Mouse (Mus musculus): ENCODE results near the gene Golga2.
A peak's percentile ranks its signal among the peaks of the same experiment; 100 is the strongest.

Golga2 gene

DNA sequence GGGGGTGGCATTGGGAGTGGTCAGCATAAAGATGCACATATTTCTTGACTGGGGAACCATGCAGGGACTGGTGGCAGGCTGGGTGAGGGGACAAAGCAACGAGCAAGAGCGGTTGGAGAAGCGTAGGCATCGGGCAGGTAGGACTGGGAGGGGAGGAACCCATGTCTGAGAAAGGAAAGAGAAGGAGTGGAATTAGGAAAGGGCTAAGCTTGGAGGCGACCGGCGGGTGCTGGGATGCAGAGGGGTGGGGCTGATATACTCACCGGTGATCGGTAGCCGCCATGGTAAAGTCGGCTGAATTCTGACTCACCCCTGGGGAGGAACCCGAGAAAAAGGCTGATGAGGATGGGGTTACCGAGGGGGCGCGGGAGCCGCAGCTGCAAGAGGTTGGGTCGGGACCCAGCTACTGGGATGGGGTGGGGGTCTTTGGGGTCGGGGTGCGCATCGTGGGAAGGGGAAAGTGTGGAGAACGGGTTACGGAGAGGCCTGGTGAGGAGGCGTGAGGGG lies at the start of gene Golga2:
Golga2 (plus strand) TSS at position 51 of the 507 bp plus-strand sequence.
- DNase-seq: no peak

DNA sequence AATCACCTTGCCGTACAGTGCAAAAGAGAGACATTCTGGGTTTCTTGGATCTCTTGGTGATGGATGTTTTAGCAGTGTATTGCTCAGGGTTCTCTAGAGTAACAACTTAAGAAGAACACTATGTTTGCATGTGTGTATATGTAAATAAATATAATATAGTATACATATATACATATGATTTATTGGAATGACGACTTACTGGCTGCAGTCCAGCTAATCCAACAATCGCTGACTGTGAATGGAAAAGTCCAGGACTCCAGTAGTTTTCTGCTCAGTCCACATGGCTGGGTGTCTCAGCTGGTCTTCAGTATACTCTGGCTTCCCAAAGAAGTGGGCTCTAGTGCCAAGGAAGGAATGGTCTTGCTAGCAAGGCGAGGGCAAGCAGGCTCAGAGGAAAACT lies 49.6 kb upstream of the Golga2 start:
- DNase-seq: no peak

DNA sequence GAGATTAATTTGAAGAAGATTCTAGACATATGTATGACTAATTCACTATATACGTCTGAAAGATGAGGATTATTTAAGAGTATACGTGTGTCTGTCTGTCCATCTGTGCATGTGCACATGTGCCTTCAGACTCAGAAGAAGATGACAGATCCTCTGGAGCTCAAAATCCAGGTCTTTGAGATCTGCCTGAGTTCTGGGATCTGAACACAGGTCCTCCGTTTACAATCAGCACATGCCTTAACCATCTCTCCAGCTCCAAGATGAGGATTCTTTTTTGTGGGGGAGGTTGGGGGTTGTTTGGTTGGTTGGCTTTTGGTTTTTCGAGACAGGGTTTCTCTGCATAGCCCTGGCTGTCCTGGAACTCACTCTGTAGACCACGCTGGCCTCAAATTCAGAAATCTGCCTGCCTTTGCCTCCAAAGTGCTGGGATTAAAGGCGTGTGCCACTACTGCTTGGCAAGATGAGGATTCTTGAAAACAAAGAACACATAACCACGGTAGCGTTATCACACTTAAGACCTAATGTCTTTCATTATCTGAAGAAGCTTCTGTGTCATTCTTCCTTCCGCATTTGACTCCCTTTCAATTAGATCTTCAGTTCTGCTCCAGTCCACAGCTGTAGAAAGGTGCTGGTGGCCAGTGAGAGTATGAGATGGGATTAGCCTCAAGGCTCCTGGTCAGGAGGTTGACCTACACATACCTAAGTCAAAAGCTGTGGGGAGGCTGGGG lies 48.3 kb upstream of the Golga2 start:
- DNase-seq: no peak

DNA sequence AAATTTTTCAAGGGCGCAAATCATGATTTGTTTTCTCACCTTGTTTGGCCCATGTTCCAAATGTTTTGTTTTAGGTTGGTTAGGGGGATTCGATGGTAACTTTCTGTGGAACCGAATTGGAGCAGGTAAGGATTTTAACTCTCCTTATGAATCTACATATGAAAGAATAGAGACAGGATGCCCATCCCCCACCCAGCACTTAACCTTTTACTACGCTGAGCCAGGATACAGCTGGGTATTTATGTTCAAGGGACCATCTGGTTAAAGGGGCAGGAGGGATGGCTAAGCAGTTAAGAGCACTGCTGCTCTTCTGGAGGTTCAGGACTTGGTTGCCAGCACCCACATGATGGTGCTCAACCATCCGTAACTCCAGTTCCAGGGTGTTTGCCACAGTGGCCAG lies 46.6 kb upstream of the Golga2 start:
- DNase-seq: no peak

DNA sequence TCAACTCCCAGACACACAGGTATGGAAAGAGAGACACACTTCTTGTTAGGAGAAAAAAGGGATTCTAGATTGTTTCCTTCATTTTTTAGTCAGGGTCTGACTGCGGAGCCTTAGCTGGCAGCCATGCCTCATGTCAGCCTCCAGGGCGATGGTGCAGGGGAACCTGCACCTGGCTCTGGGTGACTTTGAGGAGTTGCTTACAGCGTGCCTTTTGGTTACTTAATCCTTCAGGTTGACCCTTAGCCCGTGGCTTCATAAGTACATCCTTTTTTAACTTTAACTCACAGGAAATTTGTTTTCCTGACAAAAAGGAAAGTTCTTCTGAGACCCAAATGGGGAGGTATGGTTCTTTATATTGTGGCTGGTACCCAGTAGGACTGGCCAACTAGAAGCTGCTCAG lies 44.2 kb upstream of the Golga2 start:
- no peak for DNase-seq

DNA sequence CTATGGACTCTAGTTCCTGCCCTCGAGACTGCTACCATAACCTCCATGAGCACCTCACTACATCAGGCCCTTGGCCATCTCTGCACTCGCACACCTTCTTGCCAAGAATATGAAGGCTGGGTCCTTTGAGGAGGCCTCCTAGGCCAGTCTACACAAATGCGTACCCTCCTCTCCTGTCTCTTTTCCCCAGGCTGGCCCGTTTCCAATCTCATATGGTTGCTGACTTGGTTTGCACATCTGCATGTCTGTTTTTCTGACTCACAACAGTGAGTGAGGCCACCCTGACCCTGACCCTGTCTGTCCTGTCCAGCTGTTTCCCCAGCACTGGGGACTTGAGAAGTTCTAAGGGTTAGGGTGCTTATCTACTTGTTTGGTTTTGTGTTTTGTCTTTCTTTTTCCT lies 40.4 kb upstream of the Golga2 start:
- DNase-seq: no peak

DNA sequence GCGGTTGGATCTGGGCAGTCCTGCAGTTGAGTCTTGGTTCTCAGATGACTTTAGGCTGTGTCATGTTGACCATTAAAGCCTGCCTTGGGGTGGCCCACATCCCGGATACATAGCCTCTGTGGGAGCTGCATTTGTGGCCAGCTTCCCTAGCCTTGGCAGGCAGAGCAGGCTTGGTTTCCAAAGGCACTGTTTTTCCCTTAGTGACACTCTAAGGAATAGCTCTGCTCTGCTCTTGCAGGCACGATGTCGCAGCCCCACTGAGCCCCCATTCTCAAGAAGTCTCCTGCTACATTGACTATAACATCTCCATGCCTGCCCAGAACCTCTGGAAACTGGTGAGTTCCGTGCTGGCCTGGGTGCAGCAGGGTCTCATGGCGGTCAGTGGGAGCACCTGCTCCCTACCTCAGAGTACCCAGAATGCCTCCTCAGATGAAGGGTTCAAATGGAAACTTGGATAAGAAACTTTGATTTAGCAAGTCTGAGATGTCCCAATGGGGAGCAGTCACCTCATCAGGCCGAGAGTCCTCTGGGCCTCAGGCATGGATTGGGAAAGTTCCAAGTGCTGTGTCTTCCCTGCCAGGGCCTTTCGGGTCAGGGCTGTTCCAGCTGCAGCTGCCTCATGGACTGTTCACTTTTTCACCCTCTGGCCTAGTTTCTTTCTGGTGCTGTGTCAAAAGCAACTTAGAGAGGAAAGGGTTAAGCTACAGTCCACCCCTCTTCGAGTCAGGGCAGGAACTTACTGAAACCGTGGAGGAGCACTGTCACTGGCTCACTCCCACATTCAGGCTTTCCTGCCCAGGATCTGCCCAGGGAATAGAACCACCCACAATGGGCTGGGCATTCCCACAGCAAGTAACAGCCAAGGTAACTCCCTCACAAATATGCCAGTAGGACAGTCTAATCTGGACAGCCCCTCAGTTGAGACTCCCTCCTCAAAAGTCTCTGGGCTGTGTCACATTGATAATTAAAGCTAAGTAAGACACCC lies 38.5 kb upstream of the Golga2 start:
- DNase-seq: no peak

DNA sequence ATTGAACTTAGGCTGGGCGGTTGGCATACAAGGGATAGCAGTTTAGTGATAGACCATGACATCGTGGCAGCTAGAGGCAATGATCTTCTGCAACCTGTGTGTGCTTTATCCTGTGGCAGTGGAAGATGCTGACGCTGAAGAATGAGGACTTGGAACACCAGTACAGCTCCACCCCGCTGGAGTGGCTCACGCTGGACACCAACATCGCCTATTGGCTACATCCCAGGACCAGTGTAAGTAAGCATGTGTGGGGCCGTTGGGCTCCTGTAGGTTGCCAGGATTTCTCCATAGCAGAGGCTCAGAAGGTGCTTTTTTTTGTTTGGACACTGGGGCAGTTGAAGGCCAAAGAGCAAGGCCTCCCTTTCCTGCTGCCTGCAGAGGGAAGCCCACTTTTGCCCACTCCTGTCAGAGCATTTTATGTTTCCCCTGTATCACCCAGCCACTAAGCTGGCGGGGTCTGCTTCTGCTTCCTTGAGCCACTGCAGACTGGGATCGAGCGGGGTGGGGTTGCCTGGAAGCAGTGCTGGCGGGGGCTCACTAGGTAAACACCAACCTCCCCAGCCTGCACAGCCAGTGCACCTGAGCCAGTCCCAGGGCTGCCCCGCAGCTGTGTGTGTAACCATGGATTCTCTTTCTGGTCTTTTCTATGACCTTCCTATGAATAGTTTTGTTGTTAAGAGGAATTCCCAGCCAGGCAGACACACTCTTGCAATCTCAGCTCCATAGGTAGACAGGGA lies 35.2 kb upstream of the Golga2 start:
- DNase-seq: no peak

DNA sequence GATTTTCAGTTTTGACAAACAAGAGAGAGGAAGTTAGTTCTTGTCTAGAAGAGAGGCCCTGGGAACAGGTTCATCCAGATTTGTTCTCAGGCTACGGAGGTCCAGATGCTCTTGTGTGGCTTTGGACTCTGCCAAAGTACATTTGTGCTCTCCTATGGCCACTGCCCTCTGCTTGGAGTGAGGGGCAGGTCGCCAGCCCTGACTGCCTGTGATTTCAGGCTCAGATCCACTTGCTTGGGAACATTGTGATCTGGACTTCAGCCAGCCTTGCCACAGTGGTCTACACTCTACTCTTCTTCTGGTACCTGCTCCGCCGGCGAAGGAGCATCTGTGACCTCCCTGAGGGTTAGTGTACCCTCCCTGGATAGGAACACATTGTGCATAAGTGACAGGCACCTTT lies 34.5 kb upstream of the Golga2 start:
- DNase-seq: no peak

DNA sequence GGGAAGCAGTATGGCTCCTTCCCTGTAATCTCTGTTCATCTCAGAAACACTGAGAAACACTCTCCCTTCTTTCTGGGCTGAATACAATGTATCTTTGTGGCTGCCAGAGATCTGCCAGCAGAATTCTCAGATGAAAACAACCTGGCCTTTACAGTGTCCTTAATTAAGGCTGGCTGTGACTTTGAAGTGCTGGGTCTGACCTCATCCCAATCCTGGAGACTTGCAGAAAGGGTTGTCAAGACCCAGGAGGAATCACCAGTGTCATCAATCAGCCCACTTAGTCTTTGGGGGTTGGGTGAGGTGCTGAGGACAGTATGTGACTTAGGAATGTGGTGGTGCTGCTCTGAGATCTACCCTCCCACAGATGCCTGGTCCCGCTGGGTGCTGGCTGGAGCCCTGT lies 33.8 kb upstream of the Golga2 start:
- no peak for DNase-seq

DNA sequence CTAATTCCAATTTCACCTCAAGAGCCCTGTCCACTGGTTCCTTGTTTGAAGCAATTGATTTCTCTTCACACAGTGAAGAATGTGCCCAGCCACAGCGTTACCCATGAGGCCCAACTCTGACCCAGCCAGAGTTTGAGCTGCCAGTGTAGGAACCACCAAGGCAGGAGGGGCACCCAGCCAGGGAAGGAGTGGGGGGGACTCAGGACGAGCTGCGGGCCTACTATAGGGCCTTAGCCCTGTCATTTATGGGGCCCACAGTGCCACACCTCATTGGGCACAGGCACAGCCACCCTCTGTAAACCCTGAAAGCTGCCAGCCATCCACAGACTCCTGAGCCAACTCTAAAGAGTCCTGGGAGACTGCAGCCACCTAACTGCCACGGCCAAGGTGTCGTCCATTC lies 32.6 kb upstream of the Golga2 start:
- no peak for DNase-seq

DNA sequence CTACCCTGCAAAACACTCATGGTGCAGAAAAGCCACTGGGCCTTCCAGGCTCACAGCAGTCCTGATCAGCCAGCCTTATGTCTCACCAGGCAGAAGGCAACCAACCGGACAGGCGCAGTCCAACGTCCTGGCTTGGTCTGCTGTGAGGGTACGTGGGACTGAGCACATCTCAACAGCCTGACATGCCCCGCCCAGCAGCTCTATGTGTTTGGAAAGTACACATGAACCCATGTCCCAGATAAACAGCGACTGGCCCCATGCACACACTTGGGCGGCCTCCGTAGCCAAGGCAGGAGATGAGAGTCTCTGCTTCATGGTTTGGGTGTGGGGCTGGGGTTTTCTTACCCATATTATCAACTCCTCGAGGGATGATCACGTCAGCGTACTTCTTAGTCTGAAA lies 30.9 kb upstream of the Golga2 start:
- DNase-seq: no peak

DNA sequence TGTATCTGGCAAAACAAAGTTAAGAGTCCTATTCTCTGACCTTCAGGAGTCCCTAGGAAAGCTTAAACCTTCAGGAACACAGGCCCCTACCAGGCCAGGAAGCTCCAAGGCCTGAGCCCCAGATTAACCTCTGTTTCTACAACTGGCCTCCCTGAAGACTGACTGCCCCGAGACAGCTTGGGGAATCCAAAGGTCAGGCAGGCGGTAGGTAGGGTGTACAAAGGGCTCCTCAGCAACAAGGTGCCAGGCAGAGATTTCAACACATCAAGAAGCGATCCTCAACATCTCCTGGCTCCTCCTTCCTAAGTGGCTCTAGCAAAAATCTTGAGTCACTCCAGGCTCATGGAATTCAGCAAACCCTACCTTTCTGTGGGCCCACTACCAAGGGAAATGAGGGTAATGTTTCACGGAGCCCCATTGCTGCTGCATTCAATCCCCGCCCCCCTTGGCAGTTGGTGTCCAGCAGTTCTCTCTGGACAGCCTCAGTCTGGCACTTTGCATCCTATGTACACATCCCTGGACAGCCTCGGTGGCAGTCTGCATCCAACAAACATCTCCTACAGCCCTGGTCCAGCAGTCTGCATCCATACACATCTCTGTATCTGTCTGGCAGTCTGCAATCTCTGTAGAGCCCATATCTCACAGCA lies 28.2 kb upstream of the Golga2 start:
- DNase-seq: no peak

DNA sequence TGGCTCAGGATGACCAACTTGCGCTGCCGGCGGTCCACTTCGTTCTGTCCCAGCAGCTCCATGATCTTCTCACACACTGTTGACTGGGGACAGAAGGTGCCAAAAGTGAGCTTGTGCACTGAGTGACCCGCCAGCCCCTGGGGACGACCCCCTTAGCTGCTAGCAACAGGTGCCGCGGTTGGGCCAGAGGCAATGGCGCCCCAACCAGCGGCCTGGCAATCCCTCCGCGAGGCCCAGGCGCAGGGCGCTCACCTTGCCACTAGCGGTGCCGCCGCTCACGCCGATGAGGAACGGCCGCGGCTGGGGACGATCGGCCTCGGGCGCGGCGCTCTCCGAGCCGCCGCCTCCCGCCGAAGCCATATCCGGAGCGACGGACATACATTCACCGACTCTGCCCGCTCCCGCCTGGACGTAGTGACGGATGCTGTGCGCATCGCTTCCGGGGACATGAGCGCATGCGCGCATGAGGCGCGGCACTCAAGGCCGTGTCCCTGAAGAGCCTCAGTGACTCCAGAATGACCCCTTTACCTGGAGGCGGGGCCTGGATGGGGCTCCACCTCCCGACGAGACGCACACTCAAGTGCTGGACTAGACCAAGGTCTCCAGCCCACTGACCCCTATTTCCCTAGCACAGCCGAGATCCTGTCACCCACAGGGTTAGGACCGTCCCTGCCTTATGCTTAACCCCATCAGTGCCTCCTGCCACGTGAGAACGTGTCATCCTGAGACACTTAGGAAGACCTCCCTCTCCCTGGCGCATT lies 27.3 kb upstream of the Golga2 start, which contains the start of gene Uck1:
Uck1 (minus strand) TSS at position 503 of the 761 bp plus-strand sequence.
- peak; percentile 86 for DNase-seq

DNA sequence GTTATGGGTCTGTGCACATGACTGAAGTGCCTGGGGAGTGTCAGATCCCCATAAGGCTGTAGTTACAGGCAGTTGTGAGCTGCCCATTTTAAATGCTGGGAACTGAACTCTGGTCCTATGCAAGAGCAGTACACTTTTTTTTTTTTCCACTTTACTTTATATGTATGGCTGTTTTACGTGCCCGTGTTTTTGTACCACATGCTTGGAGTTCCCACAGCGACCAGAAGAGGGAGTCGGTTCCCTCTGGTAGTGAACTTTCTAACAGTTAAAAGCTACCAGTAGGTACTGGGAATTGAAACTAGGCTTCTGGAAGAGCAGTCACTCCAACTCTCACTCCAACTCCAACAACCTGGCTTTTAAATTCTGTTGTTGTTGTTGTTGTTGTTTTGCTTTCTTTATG lies 26.5 kb upstream of the Golga2 start:
- DNase-seq: peak; percentile 40

DNA sequence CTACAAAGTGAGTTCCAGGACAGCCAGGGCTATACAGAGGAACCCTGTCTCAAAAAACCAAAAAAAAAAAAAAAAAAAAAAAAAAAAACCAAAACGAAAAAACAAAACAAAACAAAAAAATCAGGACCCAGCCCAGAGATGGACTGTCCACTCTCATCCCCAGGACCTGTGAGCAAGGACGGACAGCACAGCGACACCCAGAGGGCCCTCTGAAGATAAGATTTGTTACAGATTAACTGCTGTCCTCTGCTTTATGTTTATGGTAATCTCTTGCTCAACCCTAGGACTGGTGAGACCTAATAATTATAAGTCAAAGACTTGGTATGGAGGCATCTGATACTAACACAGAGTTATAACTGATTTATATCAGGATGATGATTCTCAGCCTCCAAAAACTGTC lies 11.4 kb upstream of the Golga2 start:
- no peak for DNase-seq

DNA sequence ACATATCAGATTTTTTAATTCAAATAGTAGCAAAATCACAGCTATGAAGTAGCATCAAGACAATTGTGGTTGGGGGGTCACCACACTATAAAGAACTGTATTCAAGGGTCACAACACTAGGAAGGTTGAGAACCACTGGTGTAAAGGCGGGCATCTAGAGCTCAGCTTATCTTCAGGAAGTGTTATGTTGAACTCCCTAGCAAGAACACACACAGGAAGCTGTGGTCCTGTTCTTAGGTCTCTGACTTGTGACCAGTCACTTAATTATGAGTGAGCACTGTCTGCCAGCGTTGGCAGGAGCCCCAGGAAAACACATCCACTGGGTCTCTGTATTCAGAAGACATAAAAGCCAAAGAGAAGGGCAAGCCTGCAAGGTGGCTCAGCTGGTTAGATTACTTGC lies 4.9 kb upstream of the Golga2 start:
- no peak for DNase-seq

DNA sequence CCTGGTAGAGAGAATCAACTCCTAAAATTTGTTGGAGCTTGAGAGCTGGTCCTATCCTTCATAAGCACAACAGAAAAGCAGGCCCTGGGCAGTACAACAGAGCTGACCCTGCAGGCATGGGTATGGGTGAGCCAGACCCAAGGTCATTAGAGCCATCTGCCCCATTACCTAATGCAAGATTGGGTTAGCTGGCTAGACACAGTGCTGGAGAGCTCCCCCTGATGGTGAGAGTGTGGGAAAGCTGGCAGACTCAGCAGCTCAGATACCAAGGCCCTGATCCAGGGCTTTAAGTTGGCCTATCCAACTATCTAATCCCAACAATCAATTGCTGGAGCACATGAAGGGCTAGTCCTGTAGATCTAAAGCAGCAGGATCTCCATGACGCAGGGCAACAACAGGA lies 4.5 kb upstream of the Golga2 start:
- DNase-seq: peak; percentile 36

DNA sequence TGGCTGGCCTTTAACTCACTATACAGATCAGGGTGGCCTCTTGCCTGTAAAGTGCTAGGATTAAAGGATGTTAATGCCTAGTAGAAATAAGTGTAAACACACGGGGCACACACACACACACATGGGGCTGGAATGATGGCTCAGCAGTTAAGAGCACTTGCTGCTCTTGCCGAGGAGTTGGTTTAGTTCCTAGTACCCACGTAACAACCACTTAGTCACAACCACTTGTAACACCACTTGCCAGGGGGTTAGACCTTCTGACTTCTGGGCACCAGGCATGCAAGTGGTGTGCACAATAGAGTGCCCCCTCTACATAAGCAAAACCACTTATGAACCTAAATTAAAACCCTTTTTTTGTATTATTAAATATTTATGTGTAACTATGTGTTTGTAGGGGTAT lies 3.2 kb upstream of the Golga2 start:
- DNase-seq: no peak

DNA sequence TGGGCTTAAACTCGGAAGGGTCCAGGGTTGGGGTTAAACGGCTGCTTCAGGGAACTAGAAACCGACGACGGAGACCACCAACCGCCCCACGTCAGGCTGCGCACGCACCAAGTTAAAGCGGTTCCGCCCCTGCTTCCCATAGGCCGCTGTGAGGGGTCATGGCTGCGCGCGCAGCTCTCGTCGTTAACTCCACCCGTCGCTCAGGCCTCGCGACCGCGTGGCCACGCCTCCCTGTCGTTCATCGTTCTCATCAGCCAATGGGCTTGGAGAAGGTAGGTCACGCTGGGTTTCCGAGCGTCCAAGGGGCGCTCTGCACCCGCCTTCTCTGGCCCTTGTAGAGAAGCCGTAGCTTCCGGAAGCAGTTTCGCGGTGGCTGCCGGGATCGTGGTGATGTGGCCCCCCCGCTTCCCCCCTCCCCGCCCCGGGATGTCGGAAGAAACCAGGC lies 761 bp downstream of the Golga2 start, which contains the start of gene Swi5:
Swi5 (minus strand) TSS at position 153 of the 445 bp plus-strand sequence.
- DNase-seq: peak; percentile 100

DNA sequence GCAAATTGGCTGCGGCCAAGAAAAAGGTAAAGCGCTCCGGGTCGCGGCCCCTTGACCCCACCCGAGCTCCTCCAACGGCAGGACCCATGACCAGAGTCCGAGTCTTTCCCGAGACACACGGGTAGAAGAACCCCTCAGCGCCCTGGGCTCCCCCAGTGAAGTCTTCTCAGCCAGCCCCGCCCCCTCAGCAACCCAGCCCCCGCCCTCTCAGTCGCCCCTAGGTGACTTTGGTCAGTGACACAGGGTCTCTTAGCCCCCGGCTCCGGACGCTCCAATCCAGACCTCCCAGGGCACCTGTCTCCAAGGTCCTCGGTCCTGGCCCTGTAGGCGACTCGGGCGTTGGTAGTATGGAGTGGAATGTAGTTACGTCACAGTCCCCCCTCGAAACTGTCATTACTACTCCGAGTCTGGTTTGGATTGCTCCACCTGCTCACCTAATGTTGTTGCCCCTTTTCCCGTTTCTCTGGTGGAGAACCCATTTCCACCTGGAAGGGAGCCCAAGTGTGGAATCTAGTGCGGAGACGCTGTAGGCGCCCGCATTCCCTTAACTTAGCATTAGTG lies 1.3 kb downstream of the Golga2 start:
- no peak for DNase-seq

Data from right cerebral cortex, postnatal 14 days (tissue).